Mouse (Mus musculus) limb, embryonic 14.5 days (tissue): Measurements from ENCODE around the gene Zfp286. TPM values are rescaled to one million over a fixed set of nuclear protein-coding genes. Genes with fewer than 3 reads are reported as not detected.

Experiments
- ATAC-seq: fragments of 200-750 bp; cut with Nextera tagmentation; 2 replicates; pipeline ENCODE4 v1.8.0; 2017; ENCODE audit warnings: low read depth, moderate number of reproducible peaks, moderate TSS enrichment; ENCODE audit not compliant: low FRiP score
- DNase-seq: peaks from one replicate; pipeline ENCODE4 v3.0.0-alpha.2; 2015; ENCODE audit warnings: low spot score
- H3K27ac ChIP-seq: fragments of 300-500 bp; sonication (generic); replicated peaks from 2 replicates; pipeline ENCODE4 v1.5.1; 2014; ENCODE audit warnings: low read depth, mild to moderate bottlenecking, low read length, moderate library complexity, mixed read lengths
- H3K27me3 ChIP-seq: fragments of 300-500 bp; sonication (generic); 2 replicates; pipeline ENCODE4 v1.6.1; 2014; ENCODE audit warnings: low read length, mixed read lengths; ENCODE audit not compliant: control insufficient read depth, insufficient read depth
- H3K36me3 ChIP-seq: fragments of 300-500 bp; sonication (generic); 2 replicates; pipeline ENCODE4 v1.6.1; 2014; ENCODE audit warnings: mild to moderate bottlenecking, low read length, moderate library complexity, mixed read lengths; ENCODE audit not compliant: control insufficient read depth, insufficient read depth
- H3K4me1 ChIP-seq: fragments of 300-500 bp; sonication (generic); 2 replicates; pipeline ENCODE4 v1.6.1; 2014; ENCODE audit warnings: antibody characterized with exemption, low read length, mixed read lengths; ENCODE audit not compliant: control insufficient read depth, insufficient read depth
- H3K4me2 ChIP-seq: fragments of 300-500 bp; sonication (generic); replicated peaks from 2 replicates; pipeline ENCODE4 v1.6.1; 2014; ENCODE audit warnings: low read depth, mild to moderate bottlenecking, low read length, moderate library complexity; ENCODE audit not compliant: severe bottlenecking
- H3K4me3 ChIP-seq: fragments of 300-500 bp; sonication (generic); replicated peaks from 2 replicates; pipeline ENCODE4 v1.5.1; 2014; ENCODE audit warnings: low read length
- H3K9ac ChIP-seq: fragments of 300-500 bp; sonication (generic); 2 replicates; pipeline ENCODE4 v1.6.1; 2014; ENCODE audit warnings: mild to moderate bottlenecking, low read depth, low read length, moderate library complexity; ENCODE audit not compliant: severe bottlenecking
- H3K9me3 ChIP-seq: fragments of 300-500 bp; sonication (generic); 2 replicates; pipeline ENCODE4 v1.6.1; 2016; ENCODE audit warnings: low read length; ENCODE audit not compliant: control insufficient read depth
- POLR2A ChIP-seq: fragments of 200-500 bp; IDR thresholded peaks from 2 replicates; pipeline ENCODE4 v1.8.0; 2012; ENCODE audit warnings: inconsistent platforms, mild to moderate bottlenecking, moderate library complexity, borderline replicate concordance; ENCODE audit not compliant: insufficient read depth, insufficient read length; ENCODE audit errors: extremely low read depth
- WGBS: fragments of 180-500 bp; shearing (Covaris S2); extraction: QIAGEN DNeasy Blood & Tissue Kit; methylation state at CpG from one replicate; pipeline ENCODE4 v1.1.7; 2014; 5-methylcytosine and 5-hydroxymethylcytosine counted together
- polyA plus RNA-seq, 2 experiments: library from polyadenylated mRNA; depleted of rRNA in 1 of 2; stranded (reverse) in 1 of 2; unstranded in 1 of 2; fragments of >200 nt; fragmentation: Nextera tagmentation in 1 of 2; extraction: Ambion mirVana in 1 of 2; gene quantifications; 2 replicates each; pipeline versions ENCODE4 v1.2.1 to v1.2.3; 2012 to 2014

The Zfp286 gene
- polyA plus RNA-seq, 2 experiments = 17.0 to 22.2 TPM

DNA sequence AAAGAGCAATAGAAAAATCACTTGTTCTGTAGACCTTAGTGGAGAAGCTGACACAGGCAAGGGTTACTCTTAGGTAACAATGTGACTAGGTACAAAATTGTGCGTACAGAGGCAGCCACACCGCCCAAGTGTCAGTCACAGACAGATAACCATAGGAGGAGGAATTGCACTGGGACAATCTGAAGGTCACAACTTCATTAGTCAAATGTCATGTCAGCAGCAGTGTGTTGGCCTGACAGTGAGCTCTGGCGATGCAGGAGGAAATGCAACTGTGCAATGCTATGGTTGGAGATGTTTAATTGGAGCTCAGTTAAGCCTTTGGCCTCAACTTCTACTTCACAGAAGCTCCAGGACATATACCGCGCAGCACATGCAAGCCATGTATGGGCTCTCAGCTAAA, 78.6 kb downstream of the Zfp286 start:
- no peak overlapping the region for H3K4me2 ChIP-seq
- no peaks in the 10 kb centered on the region for H3K4me1 ChIP-seq
- ATAC-seq (no peak), DNase-seq (no peak)
- no peak overlapping the region for H3K4me3 ChIP-seq
- no peak for TF ChIP-seq POLR2A
- H3K36me3 ChIP-seq = peaks cover 47% of the 10 kb centered on the region
- no peaks in the 10 kb centered on the region for H3K27me3 ChIP-seq
- no peak overlapping the region for H3K9ac ChIP-seq
- no peak overlapping the region for H3K27ac ChIP-seq
- WGBS = 89% methylated on average over 5 of the region's 5 CpGs
- H3K9me3 ChIP-seq = no peaks in the 10 kb centered on the region

DNA sequence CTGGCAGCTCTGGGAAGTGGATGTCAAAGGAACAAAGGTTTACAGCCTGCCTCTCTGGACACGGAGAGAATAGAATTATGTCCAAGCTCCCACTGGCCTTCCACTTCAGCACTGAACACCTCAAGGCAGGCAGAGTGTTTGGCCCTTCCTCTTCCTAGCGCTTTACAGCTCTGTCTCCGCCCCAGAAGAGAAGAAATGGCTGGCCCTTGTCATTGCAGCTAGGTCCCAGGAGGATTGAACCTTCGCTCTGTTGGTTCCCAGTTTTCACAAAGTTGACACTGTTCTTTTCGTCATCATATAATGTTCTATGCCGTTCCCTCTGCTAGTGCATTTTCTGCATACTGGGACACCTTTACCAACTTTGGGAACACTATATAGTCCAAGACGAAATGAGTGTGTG, 81.0 kb downstream of the Zfp286 start:
- Histone ChIP-seq H3K4me1 (no peaks in the 10 kb centered on the region), H3K4me3 (no peak overlapping the region), H3K36me3 (peaks cover 25% of the 10 kb centered on the region), H3K4me2 (no peak overlapping the region), H3K9me3 (no peaks in the 10 kb centered on the region), H3K27ac (no peak overlapping the region), H3K27me3 (no peaks in the 10 kb centered on the region), H3K9ac (no peak overlapping the region)
- no peak for ATAC-seq
- 83% methylated on average over 7 of the region's 7 CpGs for WGBS
- DNase-seq = no peak
- no peak for TF ChIP-seq POLR2A

DNA sequence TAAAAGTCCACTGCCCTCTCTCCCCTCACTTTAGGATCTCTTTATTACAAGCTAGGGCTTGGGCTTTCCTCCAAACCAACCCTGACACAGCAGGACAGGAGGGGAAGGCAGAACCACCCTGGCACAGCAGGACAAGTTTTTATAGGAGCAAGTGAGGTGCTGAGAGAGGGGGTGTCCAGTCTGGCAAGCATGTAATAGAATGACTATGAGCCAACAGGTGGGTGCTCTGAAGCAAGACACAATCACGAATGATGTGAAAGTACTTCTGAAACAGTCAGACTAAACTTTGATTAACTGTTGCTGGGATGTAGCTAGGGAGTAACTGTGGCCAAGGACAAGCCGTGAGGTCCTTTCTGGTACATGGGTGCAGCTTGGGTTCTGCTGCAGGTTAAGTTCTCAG, 83.1 kb downstream of the Zfp286 start:
- H3K4me3 ChIP-seq = no peak overlapping the region
- no peak overlapping the region for H3K4me2 ChIP-seq
- H3K9ac ChIP-seq = no peak overlapping the region
- ATAC-seq = no peak
- DNase-seq = no peak
- 73% methylated on average over 2 of the region's 2 CpGs for WGBS
- no peak overlapping the region for H3K27ac ChIP-seq
- no peaks in the 10 kb centered on the region for H3K4me1 ChIP-seq
- H3K36me3 ChIP-seq = 0 out of 2 replicates have a peak, but pooled peaks cover 6% of the 10 kb centered on the region
- H3K27me3 ChIP-seq = no peaks in the 10 kb centered on the region
- H3K9me3 ChIP-seq = no peaks in the 10 kb centered on the region
- TF ChIP-seq POLR2A = no peak

Other genes with a start within 250 kb of the Zfp286 start
- gene Ubb, start 238.3 kb downstream of the Zfp286 start, polyA plus RNA-seq (2012; rRNA removed) = 3,111 and 3,234 TPM in 2 replicates
- 3,423 and 3,655 TPM in 2 replicates for gene Ubb, start 238.3 kb downstream of the Zfp286 start, polyA plus RNA-seq (2014; fragmentation: Nextera tagmentation; extraction: Ambion mirVana)
- gene Trpv2, start 215.0 kb downstream of the Zfp286 start, polyA plus RNA-seq (2012; rRNA removed) = 2.7 and 2.8 TPM in 2 replicates
- gene Trpv2, start 215.0 kb downstream of the Zfp286 start, polyA plus RNA-seq (2014; fragmentation: Nextera tagmentation; extraction: Ambion mirVana) = 2.9 and 4.3 TPM in 2 replicates
- 19.2 and 25.6 TPM in 2 replicates for gene Lrrc75a, start 140.9 kb downstream of the Zfp286 start, polyA plus RNA-seq (2012; rRNA removed)
- gene Lrrc75a, start 140.9 kb downstream of the Zfp286 start, polyA plus RNA-seq (2014; fragmentation: Nextera tagmentation; extraction: Ambion mirVana) = 13.7 and 20.5 TPM in 2 replicates
- gene Mmgt2, start 140.8 kb downstream of the Zfp286 start, polyA plus RNA-seq (2012; rRNA removed) = 69.7 and 87.4 TPM in 2 replicates
- 56.9 and 66.1 TPM in 2 replicates for gene Mmgt2, start 140.8 kb downstream of the Zfp286 start, polyA plus RNA-seq (2014; fragmentation: Nextera tagmentation; extraction: Ambion mirVana)
- 7.7 and 8.9 TPM in 2 replicates for gene Zfp287, start 57.6 kb downstream of the Zfp286 start, polyA plus RNA-seq (2012; rRNA removed)
- gene Zfp287, start 57.6 kb downstream of the Zfp286 start, polyA plus RNA-seq (2014; fragmentation: Nextera tagmentation; extraction: Ambion mirVana) = 9.2 and 10.7 TPM in 2 replicates
- gene Gm10428, start 36.4 kb downstream of the Zfp286 start, polyA plus RNA-seq (2012; rRNA removed) = not detected in 2 replicates
- gene Gm10428, start 36.4 kb downstream of the Zfp286 start, polyA plus RNA-seq (2014; fragmentation: Nextera tagmentation; extraction: Ambion mirVana) = not detected in 2 replicates
- gene Trim16, start 30.8 kb upstream of the Zfp286 start, polyA plus RNA-seq (2012; rRNA removed) = 14.3 and 16.2 TPM in 2 replicates
- gene Trim16, start 30.8 kb upstream of the Zfp286 start, polyA plus RNA-seq (2014; fragmentation: Nextera tagmentation; extraction: Ambion mirVana) = 19.8 and 22.8 TPM in 2 replicates
- 0.63 and 0.67 TPM in 2 replicates for gene Fbxw10, start 57.6 kb upstream of the Zfp286 start, polyA plus RNA-seq (2012; rRNA removed)
- gene Fbxw10, start 57.6 kb upstream of the Zfp286 start, polyA plus RNA-seq (2014; fragmentation: Nextera tagmentation; extraction: Ambion mirVana) = 0.56 and 0.72 TPM in 2 replicates
- 38.2 and 40.1 TPM in 2 replicates for gene Tvp23b, start 90.0 kb upstream of the Zfp286 start, polyA plus RNA-seq (2012; rRNA removed)
- 60.4 and 65.6 TPM in 2 replicates for gene Tvp23b, start 90.0 kb upstream of the Zfp286 start, polyA plus RNA-seq (2014; fragmentation: Nextera tagmentation; extraction: Ambion mirVana)
- gene Cdrt4, start 161.7 kb upstream of the Zfp286 start, polyA plus RNA-seq (2012; rRNA removed) = 0.52 TPM in 1 of 2 replicates, not detected in the other
- 0.36 and 0.58 TPM in 2 replicates for gene Cdrt4, start 161.7 kb upstream of the Zfp286 start, polyA plus RNA-seq (2014; fragmentation: Nextera tagmentation; extraction: Ambion mirVana)